Mouse (Mus musculus): ENCODE data around the gene Fbn1.

Fbn1 gene

DNA sequence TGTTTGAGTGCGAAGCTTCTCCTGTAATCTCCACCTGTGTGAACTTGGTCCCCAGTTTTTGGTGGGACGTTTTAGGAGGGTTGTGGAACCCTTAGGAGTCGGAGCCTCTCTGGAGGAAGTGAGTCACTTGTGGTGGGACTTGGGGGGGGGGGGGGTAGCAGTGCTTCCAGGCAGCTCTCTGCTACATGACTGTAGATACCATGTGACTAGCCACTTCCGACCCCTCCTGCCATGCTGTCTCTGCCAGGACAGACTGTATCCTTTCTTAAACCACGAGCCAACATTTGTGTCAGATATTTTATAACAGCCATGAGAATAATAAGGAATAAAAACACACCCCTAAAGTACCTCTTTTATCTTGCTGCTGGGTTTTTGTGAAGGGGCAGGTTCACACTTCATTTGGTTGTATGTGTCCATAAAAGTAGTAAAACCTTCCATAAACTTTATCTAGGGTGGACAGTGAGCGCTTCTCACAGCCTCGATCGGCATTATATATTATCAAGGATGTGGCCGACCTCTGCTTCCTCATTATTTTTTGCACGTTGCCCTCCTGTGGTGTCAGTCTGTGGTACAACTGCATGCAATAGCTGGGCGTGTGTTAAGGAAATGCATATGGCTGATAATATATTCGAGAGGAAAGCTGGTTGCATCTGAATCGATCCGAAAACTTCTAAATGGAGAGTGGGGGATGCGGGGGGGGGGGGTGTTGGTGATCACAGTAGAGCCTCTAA is 51.6 kb downstream of the Fbn1 start:
- no peak for DNase-seq (ENCODE audit: low spot score)

DNA sequence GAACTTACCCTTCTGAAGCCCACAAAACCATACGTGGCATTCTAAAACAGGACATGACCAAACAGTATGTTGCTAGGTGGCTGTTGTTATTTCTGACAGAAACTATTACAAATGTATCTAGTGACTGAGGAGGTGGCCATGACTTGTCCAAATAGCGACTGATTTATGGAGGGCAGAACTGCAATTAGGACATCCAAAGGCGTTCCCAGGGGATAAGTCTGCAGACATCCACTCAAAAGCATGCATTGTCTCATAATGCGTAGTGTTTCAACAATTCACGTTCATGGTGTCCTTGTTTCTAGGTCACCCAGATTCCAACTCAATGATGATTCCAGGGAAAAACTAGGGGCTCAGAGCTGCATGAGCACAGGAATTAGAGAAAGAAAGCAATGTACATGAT is 53.0 kb downstream of the Fbn1 start:
- no peak for DNase-seq (ENCODE audit: low spot score)

DNA sequence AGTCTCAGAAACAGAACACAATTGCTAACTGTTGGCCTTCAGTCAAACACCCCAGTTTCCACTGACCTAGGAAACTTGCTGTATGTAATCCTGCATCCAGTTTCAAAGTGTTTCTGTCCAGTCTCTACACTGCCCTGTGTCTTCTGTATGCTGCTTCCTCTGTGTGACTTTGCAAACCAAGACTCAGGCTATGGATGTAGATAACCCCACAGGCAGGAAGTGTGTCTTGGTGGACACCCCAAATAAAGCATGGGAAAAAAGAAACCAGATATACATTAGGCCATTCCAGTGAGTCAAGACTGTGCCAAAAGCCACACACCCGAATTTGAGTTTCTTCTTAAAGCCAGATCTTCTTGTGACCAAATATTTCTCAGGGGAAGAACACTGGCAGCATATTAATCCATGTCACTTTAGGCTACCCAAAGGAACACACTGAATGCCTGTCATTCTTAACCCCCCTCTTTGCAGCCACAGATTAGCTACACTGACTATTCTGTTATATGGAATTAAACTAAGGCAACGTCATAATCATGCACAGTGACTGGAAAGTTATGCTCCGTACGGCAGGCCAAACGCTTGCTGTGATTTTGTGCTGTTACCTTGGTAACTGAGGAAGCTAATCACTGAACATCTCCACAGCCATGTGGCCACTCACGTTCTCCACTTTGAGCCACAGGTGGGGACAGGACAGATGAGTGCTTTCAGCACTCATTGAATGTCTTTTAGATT is 55.3 kb downstream of the Fbn1 start:
- DNase-seq (ENCODE audit: low spot score): no peak

DNA sequence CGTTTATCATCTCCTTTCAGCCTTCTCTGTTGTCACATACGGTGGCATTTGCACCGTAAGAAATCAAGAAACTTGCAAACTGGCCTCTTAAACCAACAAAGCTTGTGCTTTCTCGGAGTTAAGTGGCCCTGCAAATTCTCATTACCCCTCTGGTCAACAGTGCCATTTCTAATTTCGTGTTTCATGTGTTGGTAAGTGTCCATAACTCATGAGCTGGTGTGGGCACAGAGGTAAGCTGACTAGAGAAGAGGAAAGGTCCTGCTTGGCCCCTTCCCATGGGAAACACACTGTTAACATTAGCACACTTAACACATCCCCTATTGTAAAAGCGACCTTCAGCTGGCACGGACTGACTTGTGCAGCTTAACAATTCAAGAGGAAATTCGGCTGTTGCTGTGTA is 58.4 kb downstream of the Fbn1 start:
- DNase-seq (ENCODE audit: low spot score): no peak

DNA sequence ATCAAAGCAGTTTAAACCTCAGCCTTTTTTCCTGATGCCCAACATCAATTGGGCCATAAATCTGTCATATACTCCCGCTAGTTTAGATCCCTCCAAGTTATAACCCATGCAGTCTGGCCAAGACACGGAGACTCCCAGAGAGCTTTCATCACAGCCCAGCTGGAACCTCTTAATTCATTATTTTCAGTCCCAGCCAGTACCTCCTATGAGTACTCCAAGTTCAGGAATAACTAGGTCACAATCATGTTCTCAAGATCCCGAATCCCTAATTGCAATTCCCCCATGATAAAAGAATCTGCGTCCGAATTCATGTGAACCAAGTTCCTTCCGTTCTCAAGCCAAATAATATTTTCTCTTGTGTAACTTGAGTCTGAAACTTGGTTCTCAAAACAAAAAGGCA is 58.9 kb downstream of the Fbn1 start:
- no peak for DNase-seq (ENCODE audit: low spot score)

DNA sequence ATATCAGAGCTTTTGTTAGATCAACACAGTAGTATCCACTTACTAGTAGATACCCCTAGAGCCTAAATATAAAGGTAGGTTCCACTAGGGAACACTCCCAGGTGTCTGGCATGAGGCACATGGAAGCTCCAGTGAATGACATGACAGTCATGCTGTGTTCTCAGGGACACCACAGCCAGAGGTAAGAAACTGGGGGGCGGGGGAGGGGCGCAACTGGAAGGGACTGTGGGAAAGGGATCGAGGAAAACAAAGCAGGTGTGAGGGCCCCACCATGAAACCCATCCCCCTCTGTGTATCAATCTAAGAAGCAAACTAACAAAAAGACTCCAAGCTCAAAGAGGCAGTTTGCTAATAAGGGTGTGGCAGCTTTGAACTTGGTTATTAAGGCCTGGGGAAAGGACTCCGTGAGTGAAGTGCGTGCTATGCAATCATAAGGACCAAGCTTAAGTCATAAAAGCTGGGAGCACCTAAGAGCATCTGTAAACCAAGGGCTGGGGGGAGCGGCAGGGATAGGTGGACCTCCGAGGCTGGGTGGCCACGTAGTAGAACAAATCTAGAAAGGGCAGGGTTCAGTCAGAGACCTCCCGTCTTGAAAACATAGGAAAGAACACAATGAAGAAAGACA is 60.4 kb downstream of the Fbn1 start:
- DNase-seq (ENCODE audit: low spot score): no peak

DNA sequence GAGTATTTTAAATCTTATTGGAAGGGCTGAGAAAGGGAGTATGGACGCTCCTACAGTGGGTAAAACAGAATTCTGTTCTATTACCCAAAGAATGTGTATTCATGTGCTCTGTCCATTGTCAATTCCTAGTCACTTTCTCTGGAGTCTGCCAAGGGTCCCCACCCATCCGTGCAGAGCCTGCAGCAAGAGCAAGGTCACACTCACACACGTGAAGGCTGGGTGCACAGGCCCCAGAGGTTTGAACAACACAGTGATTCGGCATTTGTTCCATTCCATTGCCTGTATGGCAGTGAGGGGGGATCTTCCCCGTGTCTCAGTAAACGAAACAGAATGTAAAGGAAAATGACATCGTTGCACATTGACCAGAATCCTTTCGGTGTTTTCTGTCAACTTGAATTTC is 69.4 kb downstream of the Fbn1 start:
- no peak for DNase-seq (ENCODE audit: low spot score)

DNA sequence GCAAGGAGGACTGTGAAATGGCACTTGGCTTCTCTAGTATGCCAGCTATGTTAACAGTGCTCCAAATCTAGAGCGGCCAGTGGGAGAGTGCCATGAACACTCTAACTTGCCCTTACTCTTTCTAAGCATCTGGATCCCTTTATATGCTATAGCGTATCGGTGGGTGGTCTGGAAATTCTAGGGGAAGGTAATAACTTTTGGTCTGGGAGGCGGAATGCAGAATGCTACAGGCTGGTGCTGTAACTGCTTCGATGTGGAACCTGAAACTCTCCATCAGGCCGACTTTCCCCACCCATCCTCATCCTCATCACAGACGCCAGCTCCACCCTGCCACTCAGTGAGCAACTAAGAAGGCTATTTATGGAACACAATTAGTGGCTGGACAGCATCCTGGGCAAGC is 71.6 kb downstream of the Fbn1 start:
- no peak for DNase-seq (ENCODE audit: low spot score)

DNA sequence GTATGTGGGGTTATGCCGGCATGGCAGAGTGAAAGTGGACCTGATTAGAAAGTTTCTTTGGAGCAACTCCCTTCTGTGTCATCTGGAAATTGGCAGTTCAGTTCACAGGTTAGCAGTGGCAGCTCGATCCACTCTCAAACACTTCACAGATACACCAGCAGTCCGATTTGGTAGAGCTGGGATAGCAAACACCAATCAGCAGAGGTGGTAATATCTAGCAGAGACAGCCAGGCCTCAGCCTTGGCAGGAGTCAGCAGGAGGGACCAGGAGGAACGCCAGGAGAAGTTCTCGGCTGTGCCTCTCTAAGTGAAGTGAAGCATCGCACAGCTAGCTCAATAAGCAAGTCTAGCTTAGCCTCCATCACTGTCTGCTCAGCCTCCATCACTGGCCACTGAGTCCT is 74.3 kb downstream of the Fbn1 start:
- no peak for DNase-seq (ENCODE audit: low spot score)

DNA sequence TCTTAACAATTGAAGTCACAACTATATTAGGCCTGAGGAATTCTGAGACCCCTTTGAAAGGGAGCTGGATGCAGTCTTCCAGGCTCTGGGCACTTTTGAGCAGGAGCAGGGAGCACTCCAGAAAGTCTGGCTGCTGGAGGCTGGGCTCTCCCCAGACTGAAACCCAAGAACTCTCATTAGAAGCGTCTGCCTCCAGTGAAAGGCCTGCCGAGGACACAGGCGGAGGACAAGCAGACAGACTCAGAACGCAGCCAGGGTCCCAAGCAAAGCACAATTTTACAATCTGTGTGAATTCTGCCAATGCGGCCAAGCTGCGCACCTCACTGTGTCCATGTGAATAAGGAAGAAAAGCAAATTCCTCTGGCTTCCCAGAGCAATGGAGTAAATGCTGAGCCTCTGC is 76.3 kb downstream of the Fbn1 start:
- DNase-seq (ENCODE audit: low spot score): no peak

DNA sequence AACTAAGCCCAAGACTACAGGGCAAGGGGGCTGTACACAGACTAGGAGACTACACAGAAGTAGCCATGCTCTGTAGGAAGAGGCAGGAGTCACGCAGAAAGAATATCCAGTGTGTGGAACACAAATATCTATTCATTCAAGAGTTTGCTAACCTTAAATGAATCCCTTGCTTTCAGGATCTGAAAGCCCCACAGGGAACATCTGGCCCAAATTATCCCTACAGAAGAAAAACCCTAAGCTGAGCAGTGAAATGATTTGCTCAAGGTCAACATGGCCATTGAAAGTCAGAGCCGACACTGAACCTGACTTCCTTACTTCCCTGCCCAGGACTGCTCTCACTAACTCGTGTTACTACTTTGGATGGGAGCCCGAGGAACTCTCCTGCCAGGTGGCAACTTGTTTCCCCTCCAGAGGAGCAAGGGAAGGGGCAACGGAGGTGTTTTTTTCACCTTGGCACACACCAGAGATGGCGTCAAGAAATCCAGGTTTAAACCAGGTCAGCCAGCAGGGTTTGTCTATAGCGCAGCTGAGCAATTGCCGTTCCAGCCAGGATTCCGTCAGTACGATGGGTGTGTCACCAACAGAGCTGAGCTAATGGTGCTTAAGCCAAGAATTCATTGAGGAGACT is 78.9 kb downstream of the Fbn1 start:
- no peak for DNase-seq (ENCODE audit: low spot score)

DNA sequence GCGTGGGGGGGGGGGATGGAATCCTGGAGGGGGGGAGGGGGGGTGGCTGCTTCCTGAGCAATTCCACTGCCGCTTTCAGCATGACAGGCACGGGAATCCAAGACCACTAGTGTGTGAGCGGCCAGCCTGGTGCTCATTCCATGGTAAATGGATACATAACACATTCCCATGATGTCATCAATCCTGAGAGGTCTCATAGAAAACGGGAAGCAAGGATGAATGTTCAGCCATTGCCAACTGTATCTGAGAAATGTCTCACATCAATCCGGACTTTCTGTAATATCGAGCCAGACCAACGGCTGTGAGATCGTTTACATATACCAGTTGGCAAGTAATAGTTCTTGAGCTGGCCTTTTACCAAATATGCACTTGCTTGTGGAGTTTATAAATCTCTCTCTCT is 87.2 kb downstream of the Fbn1 start:
- no peak for DNase-seq (ENCODE audit: low spot score)

DNA sequence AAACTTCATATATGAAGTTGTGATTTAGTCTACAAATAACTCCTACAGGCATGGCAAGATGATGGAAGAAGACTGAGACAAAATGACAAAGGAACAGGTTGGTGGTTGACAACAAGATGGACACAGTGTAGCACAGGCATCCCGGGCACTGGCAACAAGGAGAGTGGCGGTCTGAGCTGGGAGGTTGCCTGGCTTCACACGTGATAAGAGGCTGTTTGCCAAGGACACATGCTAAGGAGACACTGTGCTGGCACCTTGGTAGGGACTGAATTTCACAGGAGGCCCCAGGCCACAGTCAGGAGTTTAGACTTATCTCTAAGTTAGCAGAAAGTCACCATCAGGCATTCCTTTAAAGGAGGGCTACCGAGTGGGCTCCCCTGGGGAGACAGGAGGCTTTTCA is 88.1 kb downstream of the Fbn1 start:
- DNase-seq (ENCODE audit: low spot score): no peak

DNA sequence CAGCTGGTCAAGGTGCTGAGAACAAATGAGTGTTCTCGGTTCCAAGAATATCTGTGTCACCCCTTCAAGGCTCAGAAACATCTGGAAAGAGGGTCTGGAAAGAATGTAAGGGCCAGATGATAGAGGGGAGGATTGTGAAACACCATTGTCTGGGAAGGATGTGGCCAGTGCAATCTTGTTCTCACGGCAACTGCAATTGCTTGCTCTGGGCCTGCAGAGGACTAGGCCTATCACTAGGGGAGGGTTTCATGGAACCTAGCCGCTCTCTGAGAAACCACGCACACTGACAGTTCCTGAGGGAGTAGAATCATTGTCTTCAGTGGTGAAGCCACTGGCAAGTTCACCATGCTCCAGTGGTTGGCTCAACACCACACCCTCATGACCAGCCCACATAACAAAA is 89.2 kb downstream of the Fbn1 start:
- no peak for DNase-seq (ENCODE audit: low spot score)

DNA sequence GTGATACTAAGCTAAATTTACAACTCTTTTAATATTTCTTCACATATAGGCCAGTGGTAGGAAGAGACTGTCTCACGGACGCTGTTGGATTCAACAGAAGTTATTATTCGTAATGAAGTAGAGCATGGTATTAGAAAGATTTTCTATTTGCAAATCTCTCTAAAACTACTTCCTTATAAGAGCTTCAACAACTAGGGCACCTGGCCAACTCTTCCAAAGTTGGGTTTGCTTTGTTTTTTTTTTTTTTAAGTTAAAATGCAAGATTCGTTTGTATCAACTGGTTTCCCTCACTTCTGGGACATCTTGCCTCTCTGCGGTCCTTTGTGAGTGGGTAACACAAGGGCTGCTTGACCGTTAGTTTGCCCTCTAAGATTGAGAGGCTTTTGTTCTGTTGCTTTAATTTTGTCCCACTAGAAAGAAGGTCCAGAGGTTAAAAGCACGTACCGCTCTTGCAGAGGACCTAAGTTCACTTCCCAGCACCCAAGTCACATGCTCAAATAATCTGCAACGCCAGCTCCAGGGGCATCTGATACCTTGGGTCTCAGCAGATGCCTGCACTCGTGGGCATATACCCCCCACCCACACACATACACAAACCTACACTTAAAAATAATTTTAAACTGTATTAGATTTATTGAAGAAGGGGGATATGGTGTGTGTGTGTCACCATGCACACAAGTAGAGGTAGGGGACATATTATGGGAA is 91.1 kb downstream of the Fbn1 start:
- no peak for DNase-seq (ENCODE audit: low spot score)

DNA sequence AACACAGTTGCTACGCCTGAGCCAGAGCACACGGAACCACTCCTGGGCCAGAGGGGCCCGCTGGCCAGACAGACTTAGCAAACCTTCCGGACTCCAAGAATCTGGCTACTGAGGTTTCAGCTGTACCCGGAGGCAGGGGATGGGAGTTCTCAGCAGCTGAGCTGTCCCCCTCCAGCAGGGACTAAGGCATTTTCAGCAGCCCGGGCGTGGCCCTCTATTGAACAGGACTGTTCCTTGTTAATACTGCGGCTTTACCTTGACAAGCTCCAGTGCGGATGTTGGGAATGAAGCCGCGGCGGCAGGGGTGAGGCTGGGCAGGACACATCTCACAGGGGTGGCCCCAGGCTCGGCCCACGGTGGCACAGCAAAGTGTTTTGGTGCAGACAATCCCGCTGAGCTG is 95.4 kb downstream of the Fbn1 start:
- no peak for DNase-seq (ENCODE audit: low spot score)

DNA sequence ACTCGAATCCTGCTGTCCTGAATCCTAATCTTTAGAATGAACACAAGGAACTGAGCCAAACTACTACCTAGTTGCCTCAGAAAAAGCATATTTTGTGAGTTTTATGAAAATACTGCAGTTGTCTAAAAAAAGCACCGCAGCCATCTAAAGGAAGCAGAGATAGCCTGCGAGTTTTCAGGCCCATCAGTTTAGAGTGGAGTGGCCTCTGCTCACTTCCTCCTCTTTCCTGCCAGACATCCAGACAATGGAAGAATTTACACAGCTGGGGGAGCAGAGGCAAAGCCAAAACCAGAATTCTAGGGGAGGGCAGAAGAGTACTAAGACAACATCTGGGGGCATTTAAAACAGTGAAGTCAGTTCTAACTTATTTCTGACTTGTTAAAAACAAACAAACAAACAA is 96.0 kb downstream of the Fbn1 start:
- no peak for DNase-seq (ENCODE audit: low spot score)

DNA sequence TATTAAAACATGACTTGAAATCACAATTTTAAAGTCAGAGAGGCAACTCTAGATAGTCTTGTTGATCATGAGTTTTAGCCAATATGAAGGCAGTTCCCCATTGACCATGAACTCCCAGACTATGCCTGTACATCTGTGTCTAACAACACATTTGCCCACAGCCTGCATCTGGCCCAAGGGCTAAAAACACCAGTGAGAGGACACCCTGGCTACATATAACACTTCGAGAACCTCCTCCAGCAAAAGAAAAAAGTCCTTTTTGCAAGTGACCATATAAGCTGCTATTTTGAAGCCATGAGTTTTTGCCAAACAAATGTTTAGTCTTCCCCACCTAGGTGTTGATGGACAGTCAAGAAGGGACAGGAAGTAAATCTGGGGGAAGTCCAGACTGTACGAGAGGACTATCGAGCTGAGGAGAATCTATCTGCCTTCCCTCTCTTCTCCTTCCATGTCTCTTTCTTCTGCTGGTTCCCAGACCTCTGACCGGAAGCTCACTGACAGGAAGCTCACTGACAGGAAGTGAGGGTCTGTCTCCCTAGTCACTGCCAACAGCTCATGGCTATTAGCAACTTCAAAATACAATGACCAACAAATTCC is 103.2 kb downstream of the Fbn1 start:
- no peak for DNase-seq (ENCODE audit: low spot score)

DNA sequence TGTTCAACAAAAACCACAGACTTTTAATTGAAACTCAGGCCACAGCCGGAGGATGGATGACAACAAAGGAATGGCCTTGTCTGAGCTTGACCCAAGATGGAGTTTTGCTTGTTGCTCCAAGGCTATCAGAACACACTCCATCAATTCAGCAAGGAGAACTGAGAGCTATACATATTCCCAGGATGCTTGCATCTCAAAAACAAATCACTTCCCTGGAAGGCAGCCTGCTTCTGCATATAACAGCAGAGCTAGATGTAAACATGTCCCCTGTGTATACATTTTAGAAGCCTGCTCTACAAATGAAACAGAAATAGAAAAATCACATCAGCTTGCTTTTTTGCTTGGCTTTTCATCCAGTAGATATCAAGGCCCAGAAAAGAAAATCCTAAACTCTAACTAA is 105.5 kb downstream of the Fbn1 start:
- no peak for DNase-seq (ENCODE audit: low spot score)

DNA sequence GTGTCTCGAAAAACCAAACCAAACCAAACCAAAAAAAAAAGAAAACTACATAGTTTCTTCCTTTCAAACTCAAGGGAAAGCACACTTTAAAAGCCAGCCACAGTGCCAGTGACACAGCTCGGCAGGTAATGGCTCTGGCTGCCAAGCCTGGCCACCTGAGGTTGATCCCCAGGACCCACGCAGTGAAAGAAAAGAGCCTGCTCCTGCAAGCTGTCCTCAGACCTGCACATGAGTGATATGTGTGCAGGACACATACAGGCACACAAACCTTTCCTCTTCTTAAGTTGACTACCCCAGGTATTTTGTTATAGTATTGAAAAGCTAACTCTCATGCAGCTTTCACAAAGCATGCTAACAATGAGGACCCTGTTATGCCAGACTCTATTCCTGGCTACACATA is 107.7 kb downstream of the Fbn1 start:
- DNase-seq (ENCODE audit: low spot score): no peak

DNA sequence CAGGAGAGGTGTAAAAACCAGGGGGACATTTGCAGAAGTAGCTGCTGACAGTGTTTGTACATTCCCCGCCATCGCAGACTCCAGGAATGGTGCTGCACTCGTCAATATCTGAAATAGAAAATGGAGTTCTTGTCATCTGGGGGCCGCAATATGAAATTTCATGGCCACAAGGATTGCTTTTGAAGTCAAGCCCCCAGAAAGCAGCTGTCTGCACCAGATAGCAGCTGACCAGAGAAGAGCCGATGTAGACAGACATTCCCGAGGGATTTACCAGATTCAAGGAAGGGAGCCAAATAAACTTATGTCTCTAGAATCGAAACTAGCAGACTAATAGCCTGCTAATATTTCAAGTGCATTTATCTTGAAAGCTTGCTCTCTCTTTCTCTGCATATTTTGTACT is 110.0 kb downstream of the Fbn1 start:
- peak; percentile 36 for DNase-seq (ENCODE audit: low spot score)

Measured in MN1 (cell line).